Mouse (Mus musculus) MEL (cell line): ENCODE data around the gene Fam69b. TPM values are rescaled to one million over a fixed set of nuclear protein-coding genes. Genes with fewer than 3 reads are reported as not detected.

Experiments used
- DNase-seq: peaks from one replicate; pipeline ENCODE4 v3.0.0; 2011; ENCODE audit warnings: low read depth, low spot score
- H3K27ac ChIP-seq: 2 replicates; pipeline ENCODE4 v1.5.1; 2012; ENCODE audit warnings: low read depth, mild to moderate bottlenecking, control low read depth, low read length, moderate library complexity; ENCODE audit not compliant: control insufficient read depth
- H3K27me3 ChIP-seq, 2 experiments: fragments of 150-350 bp in 1 of 2; sonication (generic) in 1 of 2; 2 replicates each; pipeline ENCODE4 v1.6.1; 2012; ENCODE audit warnings: low read length in 2 of 2, mild to moderate bottlenecking in 2 of 2, improper control_type of control experiment in 1 of 2, moderate library complexity in 1 of 2; ENCODE audit not compliant: insufficient read depth in 2 of 2, control insufficient read depth in 1 of 2
- H3K36me3 ChIP-seq, 2 experiments: 2 replicates each; pipeline ENCODE4 v1.6.1; 2012 to 2014; ENCODE audit warnings: low read length in 2 of 2, improper control_type of control experiment in 1 of 2, inconsistent platforms in 1 of 2, mild to moderate bottlenecking in 1 of 2; ENCODE audit not compliant: insufficient read depth in 2 of 2, control insufficient read depth in 1 of 2
- H3K4me1 ChIP-seq, 2 experiments: fragments of 150-350 bp in 1 of 2; sonication (generic) in 1 of 2; 2 replicates each; pipeline ENCODE4 v1.6.1; 2012; ENCODE audit warnings: low read length in 2 of 2, improper control_type of control experiment in 1 of 2, mild to moderate bottlenecking in 1 of 2; ENCODE audit not compliant: insufficient read depth in 2 of 2, control insufficient read depth in 1 of 2
- H3K4me3 ChIP-seq, 2 experiments: fragments of 150-350 bp in 1 of 2; sonication (generic) in 1 of 2; 2 replicates each; pipeline ENCODE4 v1.5.1; 2012; ENCODE audit warnings: low read depth in 2 of 2, low read length in 2 of 2, mild to moderate bottlenecking in 2 of 2, moderate library complexity in 2 of 2, control low read depth in 1 of 2, improper control_type of control experiment in 1 of 2; ENCODE audit not compliant: control insufficient read depth in 1 of 2, insufficient read depth in 1 of 2
- H3K79me2 ChIP-seq: 2 replicates; pipeline ENCODE4 v1.6.1; 2012; ENCODE audit warnings: mild to moderate bottlenecking, low read length, moderate library complexity; ENCODE audit not compliant: control insufficient read depth, poor library complexity, insufficient read depth
- H3K9ac ChIP-seq: 2 replicates; pipeline ENCODE4 v1.6.1; 2012; ENCODE audit warnings: low read depth, mild to moderate bottlenecking, control low read depth, low read length, moderate library complexity; ENCODE audit not compliant: control insufficient read depth, poor library complexity, severe bottlenecking
- H3K9me3 ChIP-seq: fragments of 150-350 bp; sonication (generic); replicated peaks from 2 replicates; pipeline ENCODE4 v1.6.1; 2012; ENCODE audit warnings: mild to moderate bottlenecking, low read length, improper control_type of control experiment, moderate library complexity; ENCODE audit not compliant: insufficient read depth
- CHD1 ChIP-seq: IDR thresholded peaks from 2 replicates; pipeline ENCODE4 v1.6.1; 2012; ENCODE audit warnings: low read depth, mild to moderate bottlenecking, inconsistent platforms, low read length, improper control_type of control experiment
- CHD2 ChIP-seq: IDR thresholded peaks from 2 replicates; pipeline ENCODE4 v1.6.1; 2011; ENCODE audit warnings: low read length, improper control_type of control experiment
- EP300 ChIP-seq, 2 experiments: IDR thresholded peaks; 2 replicates each; pipeline ENCODE4 v1.6.1; 2011; ENCODE audit warnings: improper control_type of control experiment in 2 of 2, low read length in 2 of 2, low read depth in 1 of 2, mild to moderate bottlenecking in 1 of 2
- JUND ChIP-seq: IDR thresholded peaks from 2 replicates; pipeline ENCODE4 v1.6.1; 2011; ENCODE audit warnings: low read depth, mild to moderate bottlenecking, improper control_type of control experiment, low read length
- KAT2A ChIP-seq: conservative IDR thresholded peaks from 2 replicates; pipeline ENCODE4 v1.6.1; 2012; ENCODE audit warnings: low read depth, low read length, improper control_type of control experiment, inconsistent platforms
- MAFK ChIP-seq: IDR thresholded peaks from 2 replicates; pipeline ENCODE4 v1.6.1; 2011; ENCODE audit warnings: low read depth, mild to moderate bottlenecking, low read length, improper control_type of control experiment, borderline replicate concordance
- MAZ ChIP-seq: IDR thresholded peaks from 2 replicates; pipeline ENCODE4 v1.6.1; 2012; ENCODE audit warnings: low read depth, mild to moderate bottlenecking, inconsistent platforms, low read length, improper control_type of control experiment
- POLR2A ChIP-seq, 2 experiments: IDR thresholded peaks; 2 replicates each; pipeline ENCODE4 v1.6.1; 2011 to 2012; ENCODE audit warnings: low read length in 2 of 2, mild to moderate bottlenecking in 2 of 2, control low read depth in 1 of 2, improper control_type of control experiment in 1 of 2, low read depth in 1 of 2, moderate library complexity in 1 of 2; ENCODE audit not compliant: control insufficient read depth in 1 of 2, insufficient read depth in 1 of 2, poor library complexity in 1 of 2
- RAD21 ChIP-seq: IDR thresholded peaks from 2 replicates; pipeline ENCODE4 v1.6.1; 2011; ENCODE audit warnings: mild to moderate bottlenecking, low read depth, low read length, improper control_type of control experiment
- RCOR1 ChIP-seq: IDR thresholded peaks from 2 replicates; pipeline ENCODE4 v1.6.1; 2012; ENCODE audit warnings: low read depth, mild to moderate bottlenecking, inconsistent platforms, low read length, improper control_type of control experiment
- TAL1 ChIP-seq: IDR thresholded peaks from 2 replicates; pipeline ENCODE4 v1.6.1; 2012; ENCODE audit warnings: mild to moderate bottlenecking, inconsistent platforms, low read length, moderate library complexity, mixed read lengths
- UBTF ChIP-seq: IDR thresholded peaks from 2 replicates; pipeline ENCODE4 v1.6.1; 2012; ENCODE audit warnings: low read depth, mild to moderate bottlenecking, inconsistent platforms, low read length, improper control_type of control experiment, moderate library complexity, borderline replicate concordance; ENCODE audit not compliant: insufficient read depth
- ZKSCAN1 ChIP-seq: IDR thresholded peaks from 2 replicates; pipeline ENCODE4 v1.6.1; 2012; ENCODE audit warnings: low read depth, mild to moderate bottlenecking, inconsistent platforms, low read length, improper control_type of control experiment, moderate library complexity
- ZNF384 ChIP-seq: IDR thresholded peaks from 2 replicates; pipeline ENCODE4 v1.6.1; 2012; ENCODE audit warnings: low read depth, mild to moderate bottlenecking, inconsistent platforms, low read length, improper control_type of control experiment
- polyA plus RNA-seq, 2 experiments: library from polyadenylated mRNA; stranded (reverse) in 1 of 2; unstranded in 1 of 2; fragments of >175 nt in 1 of 2; fragments of >200 nt in 1 of 2; gene quantifications; 2 replicates each; pipeline versions ENCODE4 v1.2.1 to v1.2.4; 2012; ENCODE audit warnings: low replicate concordance in 2 of 2, low read depth in 1 of 2; ENCODE audit not compliant: insufficient read length in 2 of 2, insufficient read depth in 1 of 2, missing spikeins in 1 of 2
- total RNA-seq: library from RNA; depleted of rRNA; stranded (reverse); fragments of 300-350 nt; gene quantifications from 2 replicates; pipeline ENCODE4 v1.2.3, GENCODE M21; 2012

The Fam69b gene
- total and polyA plus RNA-seq, 3 experiments = 0.42 to 0.67 TPM; not detected in 1

DNA sequence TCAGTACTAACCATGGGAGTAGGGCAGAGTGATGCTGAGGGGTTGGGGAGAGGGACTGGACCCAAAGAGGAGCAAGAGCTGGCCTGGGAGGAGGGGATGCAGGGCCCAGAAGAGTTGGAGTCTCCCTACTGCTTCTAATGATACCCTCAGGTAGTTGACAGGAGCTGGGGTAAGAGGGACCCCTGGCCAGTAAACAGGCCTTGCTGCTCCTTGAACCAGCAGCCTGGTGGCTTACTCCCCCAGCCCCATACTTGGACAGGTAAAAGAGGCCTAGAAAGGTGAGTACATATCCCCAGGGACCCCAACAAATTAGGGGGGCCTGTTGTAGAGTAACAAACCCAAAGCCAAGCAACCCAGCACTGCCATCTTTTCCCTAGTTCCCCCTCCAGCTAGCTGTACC, 19.5 kb upstream of the Fam69b start:
- TF ChIP-seq CHD2 (no peak), JUND (no peak), UBTF (no peak), RCOR1 (no peak)
- TF ChIP-seq, all 39 proteins: peak for 0
- Histone ChIP-seq H3K9me3 (no peaks in the 10 kb centered on the region), H3K27ac (no peak overlapping the region), H3K79me2 (no peaks in the 10 kb centered on the region), H3K4me1 (no peaks in the 10 kb centered on the region), H3K27me3 (peaks cover 4 to 15% of the 10 kb centered on the region in 2 experiments), H3K9ac (no peak overlapping the region), H3K4me3 (no peak overlapping the region), H3K36me3 (no peaks in the 10 kb centered on the region)
- no peak for DNase-seq

DNA sequence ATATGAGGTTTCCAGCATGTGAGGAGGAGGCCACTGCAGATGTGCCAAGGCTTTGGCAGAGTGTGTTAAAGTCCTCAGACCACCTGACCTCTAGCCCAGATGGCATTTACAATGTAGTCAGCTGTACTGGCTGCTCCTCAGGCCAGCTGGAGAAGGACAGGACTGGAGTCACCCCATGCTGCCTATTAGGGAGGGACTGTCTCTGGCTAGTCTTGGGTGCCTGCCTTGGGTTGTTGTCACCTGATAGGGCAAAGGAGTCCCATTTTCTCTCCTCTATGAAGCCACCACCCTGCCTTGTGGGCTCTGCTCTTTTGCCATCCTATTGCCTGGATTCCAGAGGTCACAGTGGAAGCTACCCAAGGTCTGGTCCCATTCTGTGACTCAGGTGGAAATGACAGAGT, 19.0 kb upstream of the Fam69b start:
- H3K36me3 ChIP-seq = no peaks in the 10 kb centered on the region
- no peaks in the 10 kb centered on the region for H3K9me3 ChIP-seq
- no peak overlapping the region for H3K4me3 ChIP-seq
- no peak for DNase-seq
- no peak overlapping the region for H3K27ac ChIP-seq
- no peak overlapping the region for H3K9ac ChIP-seq
- no peaks in the 10 kb centered on the region for H3K79me2 ChIP-seq
- TF ChIP-seq ZNF384 (no peak), TAL1 (no peak), RCOR1 (no peak), EP300 (IDR thresholded peaks at IDR 0.05; ENCODE audit: low read depth in 1 of 2, low read length in 2 of 2) (no peak), POLR2A (IDR thresholded peaks at IDR 0.05; ENCODE audit: control insufficient read depth in 1 of 2, insufficient read depth in 1 of 2, low read depth in 1 of 2, low read length in 2 of 2, poor library complexity in 1 of 2) (no peak), MAFK (no peak), RAD21 (no peak), CHD2 (no peak), KAT2A (no peak), ZKSCAN1 (no peak), CHD1 (no peak)
- peaks cover 4 to 15% of the 10 kb centered on the region in 2 experiments for H3K27me3 ChIP-seq
- H3K4me1 ChIP-seq = no peaks in the 10 kb centered on the region

- no peaks in the 10 kb centered on the region for H3K79me2 ChIP-seq
- H3K9ac ChIP-seq = no peak overlapping the region
- H3K36me3 ChIP-seq = no peaks in the 10 kb centered on the region
- no peaks in the 10 kb centered on the region for H3K4me1 ChIP-seq
- no peak overlapping the region for H3K4me3 ChIP-seq
- no peak for DNase-seq
- H3K27ac ChIP-seq = no peak overlapping the region
- TF ChIP-seq MAZ (no peak), RCOR1 (no peak)
- H3K27me3 ChIP-seq = peaks cover 4 to 15% of the 10 kb centered on the region in 2 experiments
- H3K9me3 ChIP-seq = no peaks in the 10 kb centered on the region
These were observed 17.7 kb upstream of the Fam69b start for GRCm38 (mm10) chr2:26610526-26610925.
